In the genomic region with DNA sequence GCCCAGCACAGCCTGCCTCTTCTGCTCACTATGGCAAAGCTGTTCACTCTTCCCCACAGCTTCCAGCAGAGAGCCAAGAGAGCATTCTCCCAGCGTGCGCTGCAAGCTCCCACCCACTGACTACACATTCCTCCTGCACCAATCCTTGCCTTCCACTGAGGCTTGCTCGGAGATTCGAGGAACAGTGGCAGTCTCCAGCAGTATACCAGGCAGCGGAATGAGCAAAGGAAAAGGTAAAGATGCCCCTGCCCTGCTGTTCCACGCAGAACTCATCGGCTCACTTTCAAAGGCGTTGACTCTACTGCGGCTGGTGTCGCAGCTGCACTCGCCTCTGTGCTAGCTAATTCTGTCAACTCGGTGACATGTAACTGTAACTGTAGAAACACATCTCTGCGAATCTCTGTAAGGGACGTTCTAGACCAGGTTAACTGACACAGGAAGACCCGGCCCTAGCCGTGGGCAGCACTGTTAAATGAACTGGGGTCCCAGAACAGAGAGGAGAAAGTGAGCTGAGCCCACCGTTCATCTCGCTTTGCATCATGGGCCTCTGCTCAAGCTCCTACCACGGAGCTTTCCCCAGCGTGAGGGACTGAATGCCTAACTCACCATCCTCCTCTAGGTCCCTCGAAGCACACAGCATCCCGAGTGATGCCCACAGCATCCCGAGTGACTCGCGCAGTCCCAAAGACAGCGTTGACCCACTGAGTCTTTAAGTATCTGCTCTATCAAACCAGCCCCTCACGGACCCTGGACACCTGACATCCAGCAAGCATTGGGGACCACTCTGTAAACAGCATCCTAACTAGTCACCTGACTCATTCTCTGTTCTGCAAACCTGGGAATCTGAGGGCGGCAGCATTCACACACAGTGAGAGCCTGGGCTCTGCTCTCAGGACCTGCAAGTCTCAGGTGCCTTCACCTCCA, we compare ENCODE assay signal across 8 mouse cellular contexts. TPM values are rescaled to one million over a fixed set of nuclear protein-coding genes. Genes with fewer than 3 reads are reported as not detected.
DNase-seq lines count a peak whose midpoint lies in the region; ATAC-seq and TF ChIP-seq lines count a peak whose summit lies in the region.
"Had no signal": no experiment of that assay in that cellular context is flagged by ENCODE, and none has a peak within 500 bp of the region (broad histone marks: within the 10 kb centered on the region; RNA-seq: fewer than 3 reads in every experiment).

No protein-coding gene starts in this region.

- peaks cover 41% of the 10 kb centered on the region for H3K27me3 ChIP-seq in E14TG2a.4 (ENCODE audit: insufficient read depth, low read length)
- peaks cover 16% of the 10 kb centered on the region for H3K27me3 ChIP-seq in embryonic facial prominence, embryonic 15.5 days
- no peaks in the 10 kb centered on the region for H3K27me3 ChIP-seq in intestine, embryonic 16.5 days (replicated peaks; ENCODE audit: control insufficient read depth, insufficient read depth, low read length)

- H3K27ac ChIP-seq in embryonic facial prominence, embryonic 15.5 days (replicated peaks): no peak overlapping the region
- no peak overlapping the region for H3K27ac ChIP-seq in intestine, embryonic 16.5 days (ENCODE audit: low read length)

- H3K36me3 ChIP-seq in E14TG2a.4 (ENCODE audit: insufficient read depth, low read length): no peaks in the 10 kb centered on the region
- H3K36me3 ChIP-seq in embryonic facial prominence, embryonic 15.5 days: no peaks in the 10 kb centered on the region
- H3K36me3 ChIP-seq in intestine, embryonic 16.5 days (ENCODE audit: control insufficient read depth, insufficient read depth, low read length): peaks cover 2% of the 10 kb centered on the region; the same call in 1 of the 2 replicates

- H3K9ac ChIP-seq in embryonic facial prominence, embryonic 15.5 days: no peak overlapping the region
- no peak overlapping the region for H3K9ac ChIP-seq in intestine, embryonic 16.5 days (ENCODE audit: low read depth, low read length)

- peak; percentile 26; the same call in 1 of the 2 replicates for ATAC-seq in embryonic facial prominence, embryonic 15.5 days (ENCODE audit: insufficient number of reproducible peaks, low FRiP score, low TSS enrichment, low read depth)
- no peak; the same call in none of the 2 replicates for ATAC-seq in intestine, embryonic 16.5 days

- 2% methylated on average over 28 of the region's 28 CpGs for WGBS in embryonic facial prominence, embryonic 15.5 days
- WGBS in intestine, embryonic 16.5 days: 25% methylated on average over 28 of the region's 28 CpGs

- peak overlapping the region; percentile 51 for H3K4me2 ChIP-seq in embryonic facial prominence, embryonic 15.5 days (replicated peaks)
- H3K4me2 ChIP-seq in intestine, embryonic 16.5 days (ENCODE audit: low read depth, low read length): peak overlapping the region; percentile 48

- H3K4me3 ChIP-seq in E14TG2a.4 (replicated peaks; ENCODE audit: low read length): peak overlapping the region; percentile 75
- peak overlapping the region; percentile 25 for H3K4me3 ChIP-seq in embryonic facial prominence, embryonic 15.5 days (replicated peaks)
- H3K4me3 ChIP-seq in intestine, embryonic 16.5 days (ENCODE audit: low read length): peak overlapping the region; percentile 38
- H3K4me3 ChIP-seq: erythroblast, embryonic 14.5 days had no signal

- peaks cover 27% of the 10 kb centered on the region for H3K4me1 ChIP-seq in E14TG2a.4 (replicated peaks; ENCODE audit: low read depth, low read length)
- H3K4me1 ChIP-seq in embryonic facial prominence, embryonic 15.5 days: peaks cover 59% of the 10 kb centered on the region
- H3K4me1 ChIP-seq in intestine, embryonic 16.5 days (ENCODE audit: control insufficient read depth, insufficient read depth, low read length): peaks cover 6% of the 10 kb centered on the region; the same call in 1 of the 2 replicates

- TF ChIP-seq CTCF in E14TG2a.4 (conservative IDR thresholded peaks at IDR 0.05; ENCODE audit: low read length): no peak

- peak; percentile 12 for DNase-seq in CD4-positive, CD25-positive, alpha-beta regulatory T cell, adult 2 months (ENCODE audit: low read depth, low spot score)
- DNase-seq in mesoderm, embryonic 11.5 days (ENCODE audit: low read depth, low spot score): peak; percentile 41
- DNase-seq in telencephalon, adult 2 months (ENCODE audit: low read depth, low spot score): peak; percentile 84
- DNase-seq in ovary, postnatal 14 days (ENCODE audit: low spot score): no peak

- H3K9me3 ChIP-seq in E14TG2a.4 (ENCODE audit: low read length): 0 out of 2 replicates have a peak, but pooled peaks cover 3% of the 10 kb centered on the region
- no peaks in the 10 kb centered on the region for H3K9me3 ChIP-seq in embryonic facial prominence, embryonic 15.5 days (replicated peaks)
- no peaks in the 10 kb centered on the region for H3K9me3 ChIP-seq in intestine, embryonic 16.5 days (ENCODE audit: control insufficient read depth, low read length)

RNA-seq across cellular contexts. Expression of a gene that starts 59.5 kb away (rescaled TPM):
- 4.5 and 8.6 TPM in 2 replicates for polyA plus RNA-seq in embryonic facial prominence, embryonic 15.5 days (2015; fragmentation: Nextera tagmentation; extraction: Ambion mirVana)
- 244 TPM in 2 replicates for polyA plus RNA-seq in intestine, embryonic 16.5 days (2015; fragmentation: Nextera tagmentation; extraction: Ambion mirVana)
- polyA plus RNA-seq: erythroblast, embryonic 14.5 days had no signal

Comparison
In these comparisons a context has a peak if more than half of its experiments do, and no peak if none do; other contexts are left out.
1. H3K4me3 ChIP-seq: peak in every context shown above with its lines; median percentile 75 in E14TG2a.4; 38 in intestine, embryonic 16.5 days; 25 in embryonic facial prominence, embryonic 15.5 days.
2. RNA of a gene that starts 59.5 kb away (polyA plus RNA-seq): 244 TPM in intestine, embryonic 16.5 days; 4.5 to 8.6 TPM in embryonic facial prominence, embryonic 15.5 days; every median in the first group is over 10 times any median in the second.